Mouse (Mus musculus) liver, adult 2 months (tissue): ENCODE measurements around the gene Mybbp1a.

ENCODE experiments used
- CTCF ChIP-seq: fragments of 200-500 bp; IDR thresholded peaks from 2 replicates; pipeline ENCODE4 v1.5.1; 2011; ENCODE audit warnings: low read depth, low read length, control low read depth
- POLR2A ChIP-seq: fragments of 200-500 bp; IDR thresholded peaks from 2 replicates; pipeline ENCODE4 v1.6.1; 2011; ENCODE audit warnings: low read length, control low read depth; ENCODE audit not compliant: insufficient read depth; ENCODE audit errors: extremely low read depth

- TF ChIP-seq CTCF, result no peak
- no peak for TF ChIP-seq POLR2A
Measured at GRCm38 (mm10) chr11:72394694-72395093, 46.5 kb upstream of the Mybbp1a start.
